In genomic region chr1:187821368-187821811, GRCm38 (mm10) we compare ENCODE assay signal across 16 mouse cellular contexts.
DNase-seq lines count a peak whose midpoint lies in the region; ATAC-seq and TF ChIP-seq lines count a peak whose summit lies in the region.
"Had no signal": no experiment of that assay in that cellular context is flagged by ENCODE, and none has a peak within 500 bp of the region (broad histone marks: within the 10 kb centered on the region; RNA-seq: fewer than 3 reads in every experiment).

No protein-coding gene starts in this region.

- no peak overlapping the region for H3K4me3 ChIP-seq in midbrain, postnatal 0 days (ENCODE audit: low read depth, low read length)
- H3K4me3 ChIP-seq in midbrain, embryonic 14.5 days (replicated peaks; ENCODE audit: low read depth, low read length): no peak overlapping the region
- H3K4me3 ChIP-seq in gastrocnemius, adult 2 months: no peak overlapping the region
- no peak overlapping the region for H3K4me3 ChIP-seq in liver, embryonic 12.5 days
- H3K4me3 ChIP-seq: forebrain, embryonic 15.5 days; heart, embryonic 15.5 days had no signal

- no peaks in the 10 kb centered on the region for H3K27me3 ChIP-seq in midbrain, postnatal 0 days (ENCODE audit: insufficient read depth, low read length)
- H3K27me3 ChIP-seq in midbrain, embryonic 14.5 days (ENCODE audit: control insufficient read depth, insufficient read depth, low read length): no peaks in the 10 kb centered on the region
- H3K27me3 ChIP-seq in liver, embryonic 12.5 days (replicated peaks): no peaks in the 10 kb centered on the region
- H3K27me3 ChIP-seq: CH12.LX; heart, embryonic 15.5 days had no signal

- DNase-seq in midbrain, postnatal 0 days (ENCODE audit: low spot score): peak; percentile 58
- no peak for DNase-seq in midbrain, embryonic 14.5 days
- DNase-seq in kidney, adult 18-20 months: peak; percentile 64
- peak; percentile 68 to 69 for DNase-seq in kidney, postnatal 36 days
- DNase-seq in left cerebral cortex, adult 8-10 months (ENCODE audit: low spot score in 2 of 2): no peak
- no peak for DNase-seq in gastrocnemius, adult 2 months
- DNase-seq: cerebellum, postnatal 14 days; lung, postnatal 10 days; thymus, postnatal 25 days had no signal

- no peak overlapping the region for H3K9ac ChIP-seq in midbrain, postnatal 0 days (replicated peaks; ENCODE audit: low read length, poor library complexity, severe bottlenecking)
- no peak overlapping the region for H3K9ac ChIP-seq in midbrain, embryonic 14.5 days (replicated peaks; ENCODE audit: low read length)
- no peak overlapping the region for H3K9ac ChIP-seq in liver, embryonic 12.5 days
- H3K9ac ChIP-seq: forebrain, embryonic 15.5 days; heart, embryonic 15.5 days had no signal

- H3K9me3 ChIP-seq in midbrain, postnatal 0 days (ENCODE audit: low read length): no peaks in the 10 kb centered on the region
- H3K9me3 ChIP-seq in midbrain, embryonic 14.5 days (ENCODE audit: control insufficient read depth, low read length): no peaks in the 10 kb centered on the region
- H3K9me3 ChIP-seq in liver, embryonic 12.5 days (replicated peaks): no peaks in the 10 kb centered on the region
- H3K9me3 ChIP-seq: forebrain, embryonic 15.5 days; heart, embryonic 15.5 days had no signal

- no peaks in the 10 kb centered on the region for H3K36me3 ChIP-seq in midbrain, postnatal 0 days (ENCODE audit: insufficient read depth, low read length)
- H3K36me3 ChIP-seq in midbrain, embryonic 14.5 days (ENCODE audit: control insufficient read depth, insufficient read depth, low read length): no peaks in the 10 kb centered on the region
- no peaks in the 10 kb centered on the region for H3K36me3 ChIP-seq in liver, embryonic 12.5 days
- H3K36me3 ChIP-seq: forebrain, embryonic 15.5 days; heart, embryonic 15.5 days had no signal

- no peak for ATAC-seq in midbrain, postnatal 0 days (ENCODE audit: low FRiP score)
- no peak for ATAC-seq in midbrain, embryonic 14.5 days (ENCODE audit: low FRiP score, low TSS enrichment)
- ATAC-seq in liver, embryonic 12.5 days: no peak
- ATAC-seq: forebrain, embryonic 15.5 days; intestine, embryonic 16.5 days; midbrain, embryonic 16.5 days had no signal

- H3K4me1 ChIP-seq in midbrain, postnatal 0 days (ENCODE audit: insufficient read depth, low read length): no peaks in the 10 kb centered on the region
- H3K4me1 ChIP-seq in midbrain, embryonic 14.5 days (ENCODE audit: control insufficient read depth, insufficient read depth, low read length): no peaks in the 10 kb centered on the region
- H3K4me1 ChIP-seq in liver, embryonic 12.5 days: no peaks in the 10 kb centered on the region
- H3K4me1 ChIP-seq: forebrain, embryonic 15.5 days had no signal

- no peak for TF ChIP-seq CTCF in midbrain, postnatal 0 days (IDR thresholded peaks at IDR 0.05)
- TF ChIP-seq CTCF in gastrocnemius, adult 2 months (IDR thresholded peaks at IDR 0.05): no peak

- no peak overlapping the region for H3K4me2 ChIP-seq in midbrain, postnatal 0 days (ENCODE audit: low read depth, low read length, poor library complexity, severe bottlenecking)
- H3K4me2 ChIP-seq in midbrain, embryonic 14.5 days (ENCODE audit: low read length): no peak overlapping the region
- no peak overlapping the region for H3K4me2 ChIP-seq in liver, embryonic 12.5 days
- H3K4me2 ChIP-seq: forebrain, embryonic 15.5 days; heart, embryonic 15.5 days; liver, embryonic 11.5 days had no signal

- no peak overlapping the region for H3K27ac ChIP-seq in midbrain, postnatal 0 days (ENCODE audit: low read depth, low read length)
- no peak overlapping the region for H3K27ac ChIP-seq in midbrain, embryonic 14.5 days (replicated peaks; ENCODE audit: low read depth, low read length)
- H3K27ac ChIP-seq in gastrocnemius, adult 2 months: no peak overlapping the region
- no peak overlapping the region for H3K27ac ChIP-seq in liver, embryonic 12.5 days
- H3K27ac ChIP-seq: forebrain, embryonic 15.5 days; heart, embryonic 15.5 days had no signal

- intact Hi-C loops in gastrocnemius, adult 2 months (cut with DNase I): no loop called here

- WGBS in midbrain, postnatal 0 days: 51% methylated on average over 13 of the region's 13 CpGs
- WGBS in midbrain, embryonic 14.5 days: 68% methylated on average over 13 of the region's 13 CpGs
- 66% methylated on average over 13 of the region's 13 CpGs for WGBS in liver, embryonic 12.5 days (ENCODE audit: insufficient replicate concordance)

Comparison
In these comparisons a context has a peak if more than half of its experiments do, and no peak if none do; other contexts are left out.
1. DNase-seq: peak in midbrain, postnatal 0 days (single experiment), kidney, adult 18-20 months (single experiment) and kidney, postnatal 36 days (2 of 2); none in midbrain, embryonic 14.5 days (single experiment), left cerebral cortex, adult 8-10 months (0 of 2) and gastrocnemius, adult 2 months (single experiment).